Mouse (Mus musculus): ENCODE measurements around the gene Ankrd40. TPM values are rescaled to one million over a fixed set of nuclear protein-coding genes. Genes with fewer than 3 reads are reported as not detected.

Ankrd40 gene
- polyA plus RNA-seq, 1 experiment: 47.6 TPM

GRCm38 (mm10) chr11:94338347-94338746 is 10.5 kb downstream of the Ankrd40 start:
- TF ChIP-seq POLR2A (IDR thresholded peaks at IDR 0.05; ENCODE audit: borderline replicate concordance, low read depth, low read length): no peak
- TF ChIP-seq CTCF (IDR thresholded peaks at IDR 0.05; ENCODE audit: low read depth, low read length): no peak
- no peaks in the 10 kb centered on the region for H3K4me1 ChIP-seq (ENCODE audit: control insufficient read depth, insufficient read depth, low read length)
- no peak overlapping the region for H3K27ac ChIP-seq (ENCODE audit: insufficient read depth, low read depth, low read length)
- no peak overlapping the region for H3K4me3 ChIP-seq (ENCODE audit: insufficient read depth, low read length)

GRCm38 (mm10) chr11:94339732-94340585 is 12.2 kb downstream of the Ankrd40 start:
- Histone ChIP-seq H3K4me1 (ENCODE audit: control insufficient read depth, insufficient read depth, low read length) (no peaks in the 10 kb centered on the region), H3K4me3 (ENCODE audit: insufficient read depth, low read length) (no peak overlapping the region), H3K27ac (ENCODE audit: insufficient read depth, low read depth, low read length) (no peak overlapping the region)
- TF ChIP-seq CTCF (IDR thresholded peaks at IDR 0.05; ENCODE audit: low read depth, low read length): peak; percentile 77
- TF ChIP-seq POLR2A (IDR thresholded peaks at IDR 0.05; ENCODE audit: borderline replicate concordance, low read depth, low read length): no peak

- Histone ChIP-seq H3K27ac (ENCODE audit: insufficient read depth, low read depth, low read length) (no peak overlapping the region), H3K4me3 (ENCODE audit: insufficient read depth, low read length) (no peak overlapping the region), H3K4me1 (ENCODE audit: control insufficient read depth, insufficient read depth, low read length) (no peaks in the 10 kb centered on the region)
- TF ChIP-seq POLR2A (IDR thresholded peaks at IDR 0.05; ENCODE audit: borderline replicate concordance, low read depth, low read length): no peak
- TF ChIP-seq CTCF (IDR thresholded peaks at IDR 0.05; ENCODE audit: low read depth, low read length): no peak
Measured at GRCm38 (mm10) chr11:94340948-94341933, 13.4 kb downstream of the Ankrd40 start.

- H3K4me1 ChIP-seq (ENCODE audit: control insufficient read depth, insufficient read depth, low read length): no peaks in the 10 kb centered on the region
- H3K4me3 ChIP-seq (ENCODE audit: insufficient read depth, low read length): no peak overlapping the region
- no peak overlapping the region for H3K27ac ChIP-seq (ENCODE audit: insufficient read depth, low read depth, low read length)
- TF ChIP-seq CTCF (IDR thresholded peaks at IDR 0.05; ENCODE audit: low read depth, low read length) (no peak), POLR2A (IDR thresholded peaks at IDR 0.05; ENCODE audit: borderline replicate concordance, low read depth, low read length) (no peak)
Measured at GRCm38 (mm10) chr11:94342114-94342905, 14.5 kb downstream of the Ankrd40 start.

- H3K4me3 ChIP-seq (ENCODE audit: insufficient read depth, low read length): no peak overlapping the region
- TF ChIP-seq POLR2A (IDR thresholded peaks at IDR 0.05; ENCODE audit: borderline replicate concordance, low read depth, low read length) (no peak), CTCF (IDR thresholded peaks at IDR 0.05; ENCODE audit: low read depth, low read length) (no peak)
- H3K27ac ChIP-seq (ENCODE audit: insufficient read depth, low read depth, low read length): no peak overlapping the region
- no peaks in the 10 kb centered on the region for H3K4me1 ChIP-seq (ENCODE audit: control insufficient read depth, insufficient read depth, low read length)
Measured at GRCm38 (mm10) chr11:94343955-94344358, 16.2 kb downstream of the Ankrd40 start.

GRCm38 (mm10) chr11:94344470-94344869 is 16.7 kb downstream of the Ankrd40 start:
- TF ChIP-seq POLR2A (IDR thresholded peaks at IDR 0.05; ENCODE audit: borderline replicate concordance, low read depth, low read length) (no peak), CTCF (IDR thresholded peaks at IDR 0.05; ENCODE audit: low read depth, low read length) (no peak)
- no peak overlapping the region for H3K4me3 ChIP-seq (ENCODE audit: insufficient read depth, low read length)
- H3K27ac ChIP-seq (ENCODE audit: insufficient read depth, low read depth, low read length): no peak overlapping the region
- no peaks in the 10 kb centered on the region for H3K4me1 ChIP-seq (ENCODE audit: control insufficient read depth, insufficient read depth, low read length)

- Histone ChIP-seq H3K4me1 (ENCODE audit: control insufficient read depth, insufficient read depth, low read length) (no peaks in the 10 kb centered on the region), H3K27ac (ENCODE audit: insufficient read depth, low read depth, low read length) (no peak overlapping the region), H3K4me3 (ENCODE audit: insufficient read depth, low read length) (no peak overlapping the region)
- TF ChIP-seq POLR2A (IDR thresholded peaks at IDR 0.05; ENCODE audit: borderline replicate concordance, low read depth, low read length): no peak
- no peak for TF ChIP-seq CTCF (IDR thresholded peaks at IDR 0.05; ENCODE audit: low read depth, low read length)
Measured at GRCm38 (mm10) chr11:94345926-94346325, 18.1 kb downstream of the Ankrd40 start.

- Histone ChIP-seq H3K27ac (ENCODE audit: insufficient read depth, low read depth, low read length) (no peak overlapping the region), H3K4me3 (ENCODE audit: insufficient read depth, low read length) (no peak overlapping the region), H3K4me1 (ENCODE audit: control insufficient read depth, insufficient read depth, low read length) (no peaks in the 10 kb centered on the region)
- TF ChIP-seq POLR2A (IDR thresholded peaks at IDR 0.05; ENCODE audit: borderline replicate concordance, low read depth, low read length) (no peak), CTCF (IDR thresholded peaks at IDR 0.05; ENCODE audit: low read depth, low read length) (no peak)
Measured at GRCm38 (mm10) chr11:94346611-94347010, 18.8 kb downstream of the Ankrd40 start.

- no peak overlapping the region for H3K27ac ChIP-seq (ENCODE audit: insufficient read depth, low read depth, low read length)
- no peak for TF ChIP-seq CTCF (IDR thresholded peaks at IDR 0.05; ENCODE audit: low read depth, low read length)
- no peak for TF ChIP-seq POLR2A (IDR thresholded peaks at IDR 0.05; ENCODE audit: borderline replicate concordance, low read depth, low read length)
- no peak overlapping the region for H3K4me3 ChIP-seq (ENCODE audit: insufficient read depth, low read length)
- H3K4me1 ChIP-seq (ENCODE audit: control insufficient read depth, insufficient read depth, low read length): no peaks in the 10 kb centered on the region
Measured at GRCm38 (mm10) chr11:94347063-94347575, 19.3 kb downstream of the Ankrd40 start.
